Mouse (Mus musculus): ENCODE results near the gene Adk. TPM values are rescaled to one million over a fixed set of nuclear protein-coding genes. Genes with fewer than 3 reads are reported as not detected.

Adk gene
- polyA plus RNA-seq, 1 experiment: 24.2 TPM

DNA sequence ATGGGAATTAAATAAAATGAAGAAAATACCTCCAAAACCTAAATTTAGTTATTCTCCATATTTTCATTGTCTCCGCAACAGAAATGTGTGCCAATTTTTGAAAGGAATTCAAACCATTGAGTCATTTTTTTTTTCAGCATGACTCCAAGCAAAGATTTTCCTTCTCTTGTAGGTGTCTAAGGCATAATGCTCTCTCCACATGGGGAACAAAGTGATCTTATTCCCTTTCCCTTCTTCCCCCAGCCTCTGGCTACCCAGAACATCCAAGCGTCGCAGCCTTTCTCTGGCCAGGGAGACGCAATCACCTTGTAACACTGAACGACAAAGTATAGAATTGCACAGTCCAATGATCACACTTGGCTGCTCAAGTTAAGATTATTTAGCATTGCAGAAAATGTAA lies 320.3 kb downstream of the Adk start:
- TF ChIP-seq CTCF (IDR thresholded peaks at IDR 0.05; ENCODE audit: low read depth, low read length): no peak
- TF ChIP-seq POLR2A (IDR thresholded peaks at IDR 0.05; ENCODE audit: borderline replicate concordance, low read depth, low read length): no peak

DNA sequence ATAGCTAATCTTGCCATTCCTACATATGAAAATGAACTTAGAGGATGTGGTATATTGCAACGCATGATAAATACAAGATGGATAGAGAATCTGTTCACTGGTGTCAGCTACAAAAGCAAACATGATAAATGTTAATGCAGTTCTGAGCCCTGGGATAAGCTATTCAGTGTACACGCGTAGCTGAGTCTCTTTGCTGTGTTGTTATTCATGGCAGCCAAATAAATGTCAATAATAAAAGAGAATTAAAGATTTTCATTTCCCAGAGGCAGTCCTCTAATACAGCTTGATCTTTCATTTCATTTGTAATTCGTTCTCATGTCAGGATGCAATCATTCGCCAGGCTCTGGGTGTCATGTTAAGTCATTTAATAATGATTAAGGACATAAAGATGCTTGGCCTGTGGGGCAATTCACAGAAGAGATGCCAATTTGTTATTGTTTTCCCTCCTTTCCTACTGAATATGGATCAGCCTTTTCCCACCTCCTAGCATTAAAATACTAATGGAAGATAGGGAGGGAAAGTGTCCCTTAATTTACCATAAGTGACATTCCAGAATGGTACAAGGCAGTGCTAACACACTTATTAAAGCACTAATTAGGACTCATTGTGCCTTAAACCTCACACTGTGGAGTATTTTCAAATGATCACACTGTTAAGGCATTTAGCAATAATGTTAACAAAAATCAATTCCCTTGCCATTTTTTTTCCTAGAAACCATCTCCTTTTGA lies 331.5 kb downstream of the Adk start:
- no peak overlapping the region for H3K27ac ChIP-seq (ENCODE audit: insufficient read depth, low read depth, low read length)
- no peaks in the 10 kb centered on the region for H3K4me1 ChIP-seq (ENCODE audit: control insufficient read depth, insufficient read depth, low read length)
- no peak overlapping the region for H3K4me3 ChIP-seq (ENCODE audit: insufficient read depth, low read length)
- no peak for TF ChIP-seq CTCF (IDR thresholded peaks at IDR 0.05; ENCODE audit: low read depth, low read length)
- no peak for TF ChIP-seq POLR2A (IDR thresholded peaks at IDR 0.05; ENCODE audit: borderline replicate concordance, low read depth, low read length)

More for the DNA sequence above, 320.3 kb downstream of the Adk start:
- H3K27ac ChIP-seq (ENCODE audit: insufficient read depth, low read depth, low read length): no peak overlapping the region
- H3K4me3 ChIP-seq (ENCODE audit: insufficient read depth, low read length): no peak overlapping the region
- H3K4me1 ChIP-seq (ENCODE audit: control insufficient read depth, insufficient read depth, low read length): no peaks in the 10 kb centered on the region

DNA sequence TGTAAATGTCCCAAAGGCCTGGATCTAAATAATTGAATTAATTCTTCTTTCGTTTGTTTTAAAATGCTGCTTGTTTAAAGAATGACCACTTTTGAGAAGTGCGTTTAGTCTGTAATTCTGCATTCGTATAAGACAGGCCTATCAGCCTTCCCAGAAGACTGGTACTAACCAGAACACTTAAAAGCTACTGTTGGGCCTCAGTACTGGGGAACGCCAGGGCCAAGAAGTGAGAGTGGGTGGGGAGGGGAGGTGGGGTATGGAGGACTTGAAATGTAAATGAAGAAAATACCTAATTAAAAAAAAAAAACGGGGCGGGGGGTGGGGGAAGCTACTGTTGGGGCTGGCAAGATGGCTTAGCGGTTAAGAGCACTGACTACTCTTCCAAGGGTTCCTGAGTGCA lies 347.1 kb downstream of the Adk start:
- TF ChIP-seq POLR2A (IDR thresholded peaks at IDR 0.05; ENCODE audit: borderline replicate concordance, low read depth, low read length) (no peak), CTCF (IDR thresholded peaks at IDR 0.05; ENCODE audit: low read depth, low read length) (no peak)
- Histone ChIP-seq H3K4me1 (ENCODE audit: control insufficient read depth, insufficient read depth, low read length) (no peaks in the 10 kb centered on the region), H3K4me3 (ENCODE audit: insufficient read depth, low read length) (no peak overlapping the region), H3K27ac (ENCODE audit: insufficient read depth, low read depth, low read length) (no peak overlapping the region)

DNA sequence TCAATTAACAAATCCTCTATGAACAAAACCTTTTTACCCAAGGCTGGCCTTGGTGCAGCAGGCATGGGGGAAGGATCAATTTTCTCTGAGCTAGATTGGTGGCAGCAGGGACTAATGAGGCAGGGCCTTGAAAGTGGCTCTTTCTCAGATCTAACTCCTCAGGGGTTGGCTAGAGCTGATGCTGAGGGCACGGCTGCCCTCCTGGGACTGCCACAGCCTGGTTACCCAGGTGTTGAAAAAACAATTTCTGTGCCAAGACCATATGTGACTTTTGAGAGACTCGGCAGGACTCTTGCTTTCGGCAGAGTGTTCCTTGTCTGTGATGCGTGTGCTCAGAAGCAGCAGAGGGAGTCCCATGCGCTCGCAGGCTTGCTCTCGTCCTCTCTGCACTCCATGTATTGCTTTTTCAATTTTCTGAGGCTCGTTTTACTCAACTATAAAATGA lies 349.8 kb downstream of the Adk start:
- Histone ChIP-seq H3K4me1 (ENCODE audit: control insufficient read depth, insufficient read depth, low read length) (no peaks in the 10 kb centered on the region), H3K27ac (ENCODE audit: insufficient read depth, low read depth, low read length) (no peak overlapping the region), H3K4me3 (ENCODE audit: insufficient read depth, low read length) (no peak overlapping the region)
- no peak for TF ChIP-seq CTCF (IDR thresholded peaks at IDR 0.05; ENCODE audit: low read depth, low read length)
- no peak for TF ChIP-seq POLR2A (IDR thresholded peaks at IDR 0.05; ENCODE audit: borderline replicate concordance, low read depth, low read length)

DNA sequence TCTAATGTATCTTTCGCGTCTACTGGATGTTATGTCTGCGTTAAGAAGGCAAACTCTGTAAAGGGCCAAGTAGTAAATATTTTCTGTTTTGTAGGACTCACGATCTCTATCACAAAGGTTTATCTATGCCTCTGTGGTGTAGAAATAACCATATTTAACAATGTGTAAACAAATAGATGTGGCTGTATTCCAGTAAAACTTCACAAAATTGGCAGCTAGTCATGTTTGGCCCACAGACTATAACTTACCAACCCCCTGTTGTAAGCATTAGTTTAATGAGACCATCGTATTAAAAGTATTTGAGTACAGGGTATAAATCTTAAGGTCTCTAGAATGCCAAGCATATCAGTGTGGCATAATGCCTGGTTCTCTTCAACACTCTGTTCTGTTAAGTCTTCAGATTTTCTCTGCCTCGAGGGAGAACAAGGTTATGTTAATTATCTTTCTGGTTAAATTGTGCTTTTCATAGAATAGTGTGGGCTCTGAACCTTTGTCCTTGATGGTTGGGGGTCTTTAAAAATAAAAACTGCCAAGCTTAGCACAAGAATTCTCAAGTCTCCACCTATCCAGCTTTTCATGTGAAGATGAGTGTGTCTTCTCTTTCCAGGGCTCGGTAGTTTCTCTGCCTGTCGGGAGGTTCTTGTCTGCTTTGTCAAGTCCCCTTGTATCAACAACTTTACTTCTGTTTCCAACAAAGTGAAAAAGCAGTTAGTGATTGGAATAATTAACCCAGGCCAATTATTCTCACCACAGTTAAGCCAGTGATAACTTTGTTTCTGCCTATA lies 350.4 kb downstream of the Adk start:
- H3K27ac ChIP-seq (ENCODE audit: insufficient read depth, low read depth, low read length): no peak overlapping the region
- H3K4me3 ChIP-seq (ENCODE audit: insufficient read depth, low read length): no peak overlapping the region
- TF ChIP-seq POLR2A (IDR thresholded peaks at IDR 0.05; ENCODE audit: borderline replicate concordance, low read depth, low read length): no peak
- no peak for TF ChIP-seq CTCF (IDR thresholded peaks at IDR 0.05; ENCODE audit: low read depth, low read length)
- H3K4me1 ChIP-seq (ENCODE audit: control insufficient read depth, insufficient read depth, low read length): no peaks in the 10 kb centered on the region

DNA sequence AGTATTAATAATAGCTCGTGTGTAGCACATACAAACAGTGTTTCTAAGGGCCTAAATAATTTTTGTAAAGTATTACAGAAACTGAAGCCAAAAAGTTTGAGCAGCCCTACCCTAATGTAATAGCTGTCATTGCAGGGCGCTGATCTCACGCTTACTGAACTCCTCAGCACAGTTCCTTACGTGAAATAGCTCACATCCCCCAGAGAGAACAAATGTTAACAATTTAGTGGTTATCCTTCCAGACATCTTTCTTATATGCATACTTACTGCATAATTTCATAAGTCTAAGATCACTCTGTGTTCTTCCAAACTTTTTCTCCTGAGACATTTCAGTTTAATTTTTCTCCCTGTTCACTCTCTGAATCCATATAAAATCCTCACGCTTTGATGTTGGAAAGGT lies 354.6 kb downstream of the Adk start:
- H3K27ac ChIP-seq (ENCODE audit: insufficient read depth, low read depth, low read length): no peak overlapping the region
- TF ChIP-seq CTCF (IDR thresholded peaks at IDR 0.05; ENCODE audit: low read depth, low read length) (no peak), POLR2A (IDR thresholded peaks at IDR 0.05; ENCODE audit: borderline replicate concordance, low read depth, low read length) (no peak)
- H3K4me1 ChIP-seq (ENCODE audit: control insufficient read depth, insufficient read depth, low read length): no peaks in the 10 kb centered on the region
- no peak overlapping the region for H3K4me3 ChIP-seq (ENCODE audit: insufficient read depth, low read length)

DNA sequence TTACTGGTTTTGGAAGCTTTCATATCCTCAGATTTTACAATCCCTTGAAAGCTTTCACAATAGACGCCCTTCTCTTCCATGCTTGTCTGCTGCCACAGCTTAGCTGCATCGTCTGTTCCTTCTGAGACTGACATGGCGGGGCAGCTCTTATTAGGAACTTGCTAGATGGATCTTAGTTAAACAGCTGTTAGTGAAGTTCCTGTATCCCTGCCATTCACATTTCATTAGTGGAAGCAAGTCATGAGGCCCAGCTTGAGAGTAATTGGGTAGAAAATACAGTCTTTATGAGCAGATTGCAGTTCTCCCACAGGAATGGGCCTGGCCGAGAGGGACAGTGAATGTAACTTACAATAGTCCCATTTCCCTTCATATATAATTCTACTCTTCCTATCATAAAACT lies 356.5 kb downstream of the Adk start:
- peaks cover 4% of the 10 kb centered on the region; the same call in 1 of the 2 replicates for H3K4me1 ChIP-seq (ENCODE audit: control insufficient read depth, insufficient read depth, low read length)
- no peak overlapping the region for H3K27ac ChIP-seq (ENCODE audit: insufficient read depth, low read depth, low read length)
- TF ChIP-seq CTCF (IDR thresholded peaks at IDR 0.05; ENCODE audit: low read depth, low read length): no peak
- TF ChIP-seq POLR2A (IDR thresholded peaks at IDR 0.05; ENCODE audit: borderline replicate concordance, low read depth, low read length): no peak
- H3K4me3 ChIP-seq (ENCODE audit: insufficient read depth, low read length): no peak overlapping the region

DNA sequence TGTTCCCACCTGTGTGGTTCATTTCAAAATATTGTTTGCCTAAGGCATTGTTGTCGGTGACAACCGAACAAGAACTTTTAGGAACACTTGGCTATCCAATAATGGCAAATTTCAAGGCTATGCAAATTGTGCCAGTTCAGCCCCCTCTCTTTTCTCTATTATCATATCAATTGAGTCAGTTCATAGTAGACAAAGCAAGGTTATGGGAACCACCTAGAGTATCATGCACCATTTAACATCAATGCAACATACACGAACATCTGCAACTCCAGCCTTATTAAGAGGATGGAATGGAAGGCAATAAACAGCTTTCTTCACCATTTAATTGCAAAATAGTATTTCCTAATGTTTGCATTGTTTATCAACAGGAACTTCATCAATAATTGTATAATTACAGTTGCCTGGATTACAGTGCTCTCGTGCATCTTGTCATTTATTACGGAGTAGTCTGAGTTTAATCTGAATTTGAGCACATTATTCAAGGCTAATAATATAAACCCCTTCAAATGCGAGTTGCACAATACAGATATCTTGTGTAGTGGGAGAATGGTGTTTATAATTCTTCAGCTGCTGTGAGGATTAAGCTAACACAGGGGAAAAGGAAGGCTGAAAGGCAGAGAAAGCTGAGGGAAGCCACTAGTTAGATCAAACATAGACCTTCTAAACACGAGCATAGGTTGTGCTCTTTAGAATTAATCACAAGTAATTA lies 358.5 kb downstream of the Adk start:
- Histone ChIP-seq H3K4me3 (ENCODE audit: insufficient read depth, low read length) (no peak overlapping the region), H3K4me1 (ENCODE audit: control insufficient read depth, insufficient read depth, low read length) (peaks cover 4% of the 10 kb centered on the region; the same call in 1 of the 2 replicates), H3K27ac (ENCODE audit: insufficient read depth, low read depth, low read length) (no peak overlapping the region)
- TF ChIP-seq POLR2A (IDR thresholded peaks at IDR 0.05; ENCODE audit: borderline replicate concordance, low read depth, low read length) (no peak), CTCF (IDR thresholded peaks at IDR 0.05; ENCODE audit: low read depth, low read length) (no peak)

DNA sequence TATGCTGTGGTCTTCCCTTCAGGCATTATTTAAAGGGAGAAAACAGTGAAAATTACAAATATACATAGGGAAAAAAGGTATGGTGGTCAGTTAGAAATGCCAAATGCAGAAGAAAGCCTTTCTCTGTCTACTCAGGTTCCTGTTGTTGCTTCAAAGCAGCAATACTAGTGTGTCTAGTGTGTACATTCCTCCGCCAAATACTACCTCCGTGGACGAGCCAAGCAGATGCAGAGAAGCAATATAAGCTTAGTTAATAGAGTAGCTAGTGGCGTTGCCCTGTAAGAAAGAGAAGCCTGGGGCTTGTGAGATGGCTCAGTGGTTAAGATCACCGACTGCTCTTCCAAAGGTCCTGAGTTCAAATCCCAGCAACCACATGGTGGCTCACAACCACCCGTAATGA lies 359.1 kb downstream of the Adk start:
- Histone ChIP-seq H3K27ac (ENCODE audit: insufficient read depth, low read depth, low read length) (no peak overlapping the region), H3K4me3 (ENCODE audit: insufficient read depth, low read length) (no peak overlapping the region), H3K4me1 (ENCODE audit: control insufficient read depth, insufficient read depth, low read length) (peaks cover 4% of the 10 kb centered on the region; the same call in 1 of the 2 replicates)
- TF ChIP-seq CTCF (IDR thresholded peaks at IDR 0.05; ENCODE audit: low read depth, low read length) (no peak), POLR2A (IDR thresholded peaks at IDR 0.05; ENCODE audit: borderline replicate concordance, low read depth, low read length) (no peak)

Measured in bone marrow macrophage, adult 2 months (primary cell).